Mouse (Mus musculus): ENCODE measurements around the gene Pus10.

Gene Pus10

GRCm38 (mm10) chr11:23695847-23696246 lies 30.4 kb downstream of the Pus10 start:
- DNase-seq (ENCODE audit: low spot score) = no peak

DNA sequence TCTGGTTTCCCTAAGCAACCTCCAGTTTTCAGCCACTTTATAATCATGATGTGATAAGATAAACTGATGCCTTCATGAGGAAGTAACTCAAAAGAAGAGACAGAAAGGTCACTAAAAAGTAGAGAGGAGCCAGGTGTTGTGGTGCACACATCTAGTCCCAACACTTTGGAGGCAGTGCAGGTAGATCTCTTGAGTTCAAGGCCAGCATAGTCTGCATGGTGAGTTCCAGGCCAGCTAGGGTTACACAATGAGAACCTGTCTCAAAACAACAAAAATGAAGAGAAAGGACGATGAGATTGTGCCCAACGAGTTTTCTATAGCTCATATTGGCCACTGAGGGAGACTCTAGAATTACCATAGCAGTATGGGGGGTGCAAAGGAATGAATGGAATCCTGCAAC lies 33.1 kb downstream of the Pus10 start:
- no peak for DNase-seq (ENCODE audit: low spot score)

GRCm38 (mm10) chr11:23699414-23700095 lies 34.1 kb downstream of the Pus10 start:
- no peak for DNase-seq (ENCODE audit: low spot score)

- no peak for DNase-seq (ENCODE audit: low spot score)
Observed at GRCm38 (mm10) chr11:23701831-23702230, 36.4 kb downstream of the Pus10 start.

- DNase-seq (ENCODE audit: low spot score) = no peak
Observed at GRCm38 (mm10) chr11:23704604-23705294, 39.3 kb downstream of the Pus10 start.

DNA sequence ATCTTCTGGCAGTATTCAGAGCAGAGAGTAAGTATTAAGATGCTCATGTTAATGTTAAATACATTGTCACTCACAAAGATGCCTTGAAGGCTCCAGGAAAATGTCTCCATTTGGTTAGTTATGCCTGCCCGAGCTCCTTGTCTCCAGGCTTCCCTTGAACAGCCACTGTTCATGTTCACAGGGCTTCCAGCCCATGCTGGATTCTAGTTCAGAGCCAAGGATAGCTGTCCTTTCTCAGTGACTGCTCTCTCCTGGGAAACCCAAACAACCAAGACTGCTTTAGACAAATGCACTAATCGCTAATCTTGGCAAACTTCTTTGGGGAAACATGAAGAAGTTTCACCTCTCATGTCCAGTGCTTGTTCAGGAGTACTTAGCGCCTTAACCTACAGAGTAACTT lies 46.8 kb downstream of the Pus10 start:
- DNase-seq (ENCODE audit: low spot score) = no peak

DNA sequence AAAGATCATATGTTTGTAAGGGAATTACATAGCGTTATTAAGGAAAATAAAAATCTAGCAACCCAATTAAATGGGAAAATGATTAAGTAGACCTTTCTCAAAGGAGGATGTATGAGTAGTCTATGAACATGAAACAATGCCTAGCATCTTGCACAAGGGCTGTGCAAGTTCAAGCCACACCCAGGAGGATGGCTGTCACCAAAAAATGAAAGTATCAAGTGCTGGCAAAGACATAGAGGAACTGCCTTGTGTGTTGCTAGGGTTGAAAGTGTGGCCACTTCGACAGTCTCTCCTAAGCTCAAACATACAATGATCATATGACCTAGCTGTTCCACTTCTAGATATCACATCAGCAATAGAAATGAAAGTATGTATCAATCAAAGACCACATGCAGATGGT lies 53.4 kb downstream of the Pus10 start:
- no peak for DNase-seq (ENCODE audit: low spot score)

DNA sequence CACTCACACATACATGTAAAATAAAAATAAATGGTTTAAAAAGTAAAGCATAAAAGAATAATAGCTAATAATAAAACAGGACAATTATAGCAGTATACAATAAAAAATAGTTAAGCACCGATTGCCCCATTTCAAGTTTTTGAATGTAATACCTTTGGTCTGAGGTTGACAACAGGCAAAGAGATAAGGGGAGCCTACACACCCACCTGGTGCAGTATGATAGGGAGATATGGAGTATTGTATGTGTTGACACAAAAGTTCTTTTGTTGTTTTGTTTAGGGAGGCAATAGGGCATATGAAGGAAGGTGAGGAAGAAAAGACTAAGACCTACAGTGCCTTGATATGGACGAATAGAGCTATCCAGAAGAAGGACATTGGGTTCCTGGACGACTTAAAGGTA lies 54.4 kb downstream of the Pus10 start:
- DNase-seq (ENCODE audit: low spot score) = no peak

- DNase-seq (ENCODE audit: low spot score) = no peak
Observed at GRCm38 (mm10) chr11:23722326-23722725, 56.9 kb downstream of the Pus10 start.

- no peak for DNase-seq (ENCODE audit: low spot score)
Observed at GRCm38 (mm10) chr11:23725850-23726249, 60.4 kb downstream of the Pus10 start.

GRCm38 (mm10) chr11:23726441-23726840 lies 61.0 kb downstream of the Pus10 start:
- DNase-seq (ENCODE audit: low spot score) = no peak

GRCm38 (mm10) chr11:23728186-23728585 lies 62.7 kb downstream of the Pus10 start:
- no peak for DNase-seq (ENCODE audit: low spot score)

- DNase-seq (ENCODE audit: low spot score) = no peak
Observed at GRCm38 (mm10) chr11:23730120-23730519, 64.6 kb downstream of the Pus10 start.

GRCm38 (mm10) chr11:23732840-23733239 lies 67.4 kb downstream of the Pus10 start:
- no peak for DNase-seq (ENCODE audit: low spot score)

DNA sequence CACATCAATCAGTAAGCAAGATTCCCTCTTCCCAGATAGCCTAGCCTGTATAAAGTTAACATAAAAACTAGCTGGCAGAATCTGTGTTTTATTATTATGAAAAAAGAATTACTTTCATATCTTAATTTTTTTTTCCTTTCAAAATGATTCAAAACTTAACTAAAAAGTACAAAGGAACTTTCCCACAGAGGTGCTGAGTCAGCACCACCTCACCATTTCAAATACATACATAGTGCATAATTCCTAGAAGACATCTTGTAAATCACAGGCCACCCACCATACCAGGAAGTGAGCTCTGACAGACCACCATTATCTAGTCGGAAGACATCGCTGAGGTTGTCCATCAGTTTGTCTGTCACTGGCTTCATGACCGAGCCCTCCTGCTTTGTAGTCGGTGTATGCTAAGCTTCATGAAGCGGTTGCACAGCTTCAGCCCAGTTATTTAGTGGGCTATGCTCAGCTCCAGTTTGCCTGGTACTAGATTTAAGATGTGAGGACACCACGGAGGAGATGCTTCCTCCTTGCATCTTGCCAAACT lies 69.3 kb downstream of the Pus10 start:
- DNase-seq (ENCODE audit: low spot score) = no peak

- no peak for DNase-seq (ENCODE audit: low spot score)
Observed at GRCm38 (mm10) chr11:23735820-23736470, 70.5 kb downstream of the Pus10 start.

DNA sequence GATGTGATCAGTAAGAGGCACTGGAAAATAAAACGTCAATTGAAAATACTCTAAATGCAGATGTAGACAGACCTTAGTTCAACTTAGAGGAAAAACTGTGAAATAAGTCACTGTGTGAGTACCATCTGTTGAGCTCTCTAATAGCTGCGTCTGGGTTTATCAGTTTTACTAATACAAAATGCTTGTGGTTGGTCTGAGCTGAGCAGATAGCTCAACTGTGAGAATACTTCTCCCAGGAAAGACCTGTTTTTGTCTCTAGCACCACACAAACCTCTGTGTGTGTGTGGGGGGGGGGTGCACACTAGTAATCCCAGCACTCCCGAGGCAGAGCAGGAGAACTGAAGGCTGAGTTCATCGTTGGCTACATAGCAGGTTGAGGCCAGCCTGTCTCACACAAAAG lies 75.4 kb downstream of the Pus10 start:
- no peak for DNase-seq (ENCODE audit: low spot score)

- DNase-seq (ENCODE audit: low spot score) = no peak
Observed at GRCm38 (mm10) chr11:23741386-23741785, 75.9 kb downstream of the Pus10 start.

GRCm38 (mm10) chr11:23744352-23744751 lies 78.9 kb downstream of the Pus10 start:
- no peak for DNase-seq (ENCODE audit: low spot score)

DNA sequence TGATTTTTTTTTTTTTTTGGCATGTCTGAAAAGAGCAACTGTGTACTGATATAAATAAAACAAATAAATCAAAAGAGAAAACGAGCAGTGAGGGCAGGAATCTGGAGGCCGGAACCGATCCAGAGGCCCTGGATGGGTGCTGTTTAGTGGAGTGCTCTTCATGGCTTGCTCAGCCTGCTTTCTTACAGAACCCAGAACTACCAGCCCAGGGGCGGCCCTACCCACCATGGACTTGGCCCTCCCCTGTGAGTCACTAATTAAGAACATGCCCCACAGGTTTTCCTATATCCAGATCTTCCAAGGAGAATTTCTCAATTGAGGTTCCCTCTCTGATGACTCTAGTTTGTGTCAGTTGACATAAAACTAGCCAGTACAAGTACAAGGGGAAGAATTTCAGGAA lies 80.6 kb downstream of the Pus10 start:
- no peak for DNase-seq (ENCODE audit: low spot score)

- DNase-seq (ENCODE audit: low spot score) = no peak
Observed at GRCm38 (mm10) chr11:23753136-23753710, 87.7 kb downstream of the Pus10 start.

DNA sequence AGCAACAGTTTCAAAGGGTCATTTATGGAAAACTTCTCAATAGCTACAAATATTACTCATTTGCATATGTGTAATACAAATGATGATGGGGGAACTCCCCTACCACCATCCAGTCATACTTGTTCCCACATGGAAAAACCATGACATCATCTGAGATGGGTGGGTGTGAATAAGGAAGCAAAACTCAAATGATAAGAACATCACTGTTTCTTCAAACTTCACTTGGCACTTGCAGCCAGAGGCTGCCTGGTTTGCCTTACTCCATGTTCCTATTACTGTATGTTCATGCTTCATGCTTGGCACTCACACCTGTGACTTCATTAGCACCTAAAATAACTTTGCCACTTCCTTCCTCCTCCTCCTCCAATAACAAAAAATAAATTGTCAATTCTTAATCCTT lies 88.9 kb downstream of the Pus10 start:
- no peak for DNase-seq (ENCODE audit: low spot score)

GRCm38 (mm10) chr11:23758218-23758617 lies 92.7 kb downstream of the Pus10 start:
- no peak for DNase-seq (ENCODE audit: low spot score)
